Mouse (Mus musculus): Measurements from ENCODE around the gene Gli2.

- no peak for TF ChIP-seq POLR2A (IDR thresholded peaks at IDR 0.05; ENCODE audit: extremely low read depth, insufficient read depth, low read length)
- no peak for TF ChIP-seq CTCF (IDR thresholded peaks at IDR 0.05; ENCODE audit: low read depth, low read length)
These were observed 4.4 kb downstream of the Gli2 start for GRCm38 (mm10) chr1:119048988-119049387.

All from liver, adult 2 months (tissue).